Mouse (Mus musculus): ENCODE measurements around the gene U2af2.

GRCm38 (mm10) chr7:5109301-5109700, 47.4 kb downstream of the U2af2 start:
- TF ChIP-seq CTCF (IDR thresholded peaks at IDR 0.05; ENCODE audit: low read depth, low read length): no peak
- no peak for TF ChIP-seq POLR2A (IDR thresholded peaks at IDR 0.05; ENCODE audit: extremely low read depth, insufficient read depth, low read length)
